Comparison of ENCODE assay signal across 11 mouse cellular contexts in genomic region chr5:111235131-111235530, GRCm38 (mm10).
DNase-seq lines count a peak whose midpoint lies in the region; ATAC-seq lines count a peak whose summit lies in the region.
"Had no signal": no experiment of that assay in that cellular context is flagged by ENCODE, and none has a peak within 500 bp of the region (broad histone marks: within the 10 kb centered on the region; RNA-seq: fewer than 3 reads in every experiment).

No protein-coding gene starts in this region.

- ATAC-seq in limb, embryonic 12.5 days (ENCODE audit: insufficient number of reproducible peaks, insufficient read depth, low FRiP score, low TSS enrichment, low read depth), result no peak
- no peak for ATAC-seq in megakaryocyte, adult 5-6 weeks (ENCODE audit: poor library complexity, severe bottlenecking)
- no peak for ATAC-seq in midbrain, embryonic 16.5 days
- ATAC-seq: intestine, embryonic 15.5 days had no signal

- no peaks in the 10 kb centered on the region for H3K9me3 ChIP-seq in limb, embryonic 12.5 days
- H3K9me3 ChIP-seq in limb, embryonic 10.5 days (replicated peaks), result no peaks in the 10 kb centered on the region
- H3K9me3 ChIP-seq in midbrain, embryonic 16.5 days (replicated peaks; ENCODE audit: control insufficient read depth, low read length, poor library complexity, severe bottlenecking), result no peaks in the 10 kb centered on the region
- H3K9me3 ChIP-seq: intestine, embryonic 15.5 days had no signal

- H3K4me2 ChIP-seq in limb, embryonic 12.5 days, result no peak overlapping the region
- no peak overlapping the region for H3K4me2 ChIP-seq in midbrain, embryonic 16.5 days (ENCODE audit: low read length)
- H3K4me2 ChIP-seq: intestine, embryonic 15.5 days had no signal

- no peaks in the 10 kb centered on the region for H3K27me3 ChIP-seq in limb, embryonic 12.5 days
- H3K27me3 ChIP-seq in limb, embryonic 10.5 days (ENCODE audit: low read depth, poor library complexity, severe bottlenecking), result no peaks in the 10 kb centered on the region
- no peaks in the 10 kb centered on the region for H3K27me3 ChIP-seq in midbrain, embryonic 16.5 days (ENCODE audit: control insufficient read depth, insufficient read depth, low read depth, low read length)
- H3K27me3 ChIP-seq: intestine, embryonic 15.5 days had no signal

- peaks cover 51% of the 10 kb centered on the region for H3K4me1 ChIP-seq in limb, embryonic 12.5 days (replicated peaks)
- H3K4me1 ChIP-seq in limb, embryonic 10.5 days, result peaks cover 56% of the 10 kb centered on the region
- peaks cover 2% of the 10 kb centered on the region; the same call in 1 of the 2 replicates for H3K4me1 ChIP-seq in midbrain, embryonic 16.5 days (ENCODE audit: control insufficient read depth, insufficient read depth, low read length)

- H3K36me3 ChIP-seq in limb, embryonic 12.5 days, result peaks cover 76% of the 10 kb centered on the region
- peaks cover 54% of the 10 kb centered on the region for H3K36me3 ChIP-seq in limb, embryonic 10.5 days
- H3K36me3 ChIP-seq in midbrain, embryonic 16.5 days (ENCODE audit: control insufficient read depth, insufficient read depth, low read length), result peaks cover 16% of the 10 kb centered on the region; the same call in 1 of the 2 replicates
- H3K36me3 ChIP-seq: intestine, embryonic 15.5 days had no signal

- no peak for DNase-seq in limb, embryonic 10.5 days (ENCODE audit: low spot score)
- peak; percentile 45 for DNase-seq in cerebellum, adult 9-10 months
- DNase-seq in heart, postnatal 10 days, result peak; percentile 79 to 84
- peak; percentile 52 for DNase-seq in lung, postnatal 14 days
- no peak for DNase-seq in c-Kit-positive CD71-positive TER-119-positive erythroid progenitor cells, embryonic 14.5 days (ENCODE audit: low spot score)
- DNase-seq: right cerebral cortex, postnatal 4 days had no signal

- H3K4me3 ChIP-seq in limb, embryonic 12.5 days (replicated peaks), result no peak overlapping the region
- H3K4me3 ChIP-seq in limb, embryonic 10.5 days, result no peak overlapping the region
- no peak overlapping the region for H3K4me3 ChIP-seq in midbrain, embryonic 16.5 days (ENCODE audit: low read depth, low read length)
- H3K4me3 ChIP-seq: intestine, embryonic 15.5 days had no signal

- no peak overlapping the region for H3K9ac ChIP-seq in limb, embryonic 12.5 days (replicated peaks)
- H3K9ac ChIP-seq in midbrain, embryonic 16.5 days (ENCODE audit: low read depth, low read length), result no peak overlapping the region
- H3K9ac ChIP-seq: intestine, embryonic 15.5 days; liver, embryonic 14.5 days had no signal

- WGBS in limb, embryonic 12.5 days, result 84% methylated on average over 12 of the region's 12 CpGs
- 92% methylated on average over 12 of the region's 12 CpGs for WGBS in limb, embryonic 10.5 days
- 90% methylated on average over 12 of the region's 12 CpGs for WGBS in midbrain, embryonic 16.5 days

- 0 out of 2 replicates have a peak overlapping the region, but pooled peaks have one; percentile 12 for H3K27ac ChIP-seq in limb, embryonic 12.5 days
- H3K27ac ChIP-seq in limb, embryonic 10.5 days, result no peak overlapping the region; the same call in 1 of the 2 replicates
- no peak overlapping the region for H3K27ac ChIP-seq in midbrain, embryonic 16.5 days (ENCODE audit: low read length)
- H3K27ac ChIP-seq: intestine, embryonic 15.5 days; liver, embryonic 14.5 days had no signal

- intact Hi-C loops in heart, postnatal 10 days (cut with DNase I), result no loop called here

Comparison
In these comparisons a context has a peak if more than half of its experiments do, and no peak if none do; other contexts are left out.
1. DNase-seq: peak in cerebellum, adult 9-10 months (single experiment), heart, postnatal 10 days (2 of 2) and lung, postnatal 14 days (single experiment); none in limb, embryonic 10.5 days (single experiment) and c-Kit-positive CD71-positive TER-119-positive erythroid progenitor cells, embryonic 14.5 days (single experiment).